Mouse (Mus musculus) MEL (cell line): ENCODE data around the gene Ssu2. TPM values are rescaled to one million over a fixed set of nuclear protein-coding genes. Genes with fewer than 3 reads are reported as not detected.

Experiments used
- DNase-seq: peaks from one replicate; pipeline ENCODE4 v3.0.0; 2011; ENCODE audit warnings: low read depth, low spot score
- H3K27ac ChIP-seq: 2 replicates; pipeline ENCODE4 v1.5.1; 2012; ENCODE audit warnings: low read depth, mild to moderate bottlenecking, control low read depth, low read length, moderate library complexity; ENCODE audit not compliant: control insufficient read depth
- H3K27me3 ChIP-seq, 2 experiments: fragments of 150-350 bp in 1 of 2; sonication (generic) in 1 of 2; 2 replicates each; pipeline ENCODE4 v1.6.1; 2012; ENCODE audit warnings: low read length in 2 of 2, mild to moderate bottlenecking in 2 of 2, improper control_type of control experiment in 1 of 2, moderate library complexity in 1 of 2; ENCODE audit not compliant: insufficient read depth in 2 of 2, control insufficient read depth in 1 of 2
- H3K36me3 ChIP-seq, 2 experiments: 2 replicates each; pipeline ENCODE4 v1.6.1; 2012 to 2014; ENCODE audit warnings: low read length in 2 of 2, improper control_type of control experiment in 1 of 2, inconsistent platforms in 1 of 2, mild to moderate bottlenecking in 1 of 2; ENCODE audit not compliant: insufficient read depth in 2 of 2, control insufficient read depth in 1 of 2
- H3K4me1 ChIP-seq, 2 experiments: fragments of 150-350 bp in 1 of 2; sonication (generic) in 1 of 2; 2 replicates each; pipeline ENCODE4 v1.6.1; 2012; ENCODE audit warnings: low read length in 2 of 2, improper control_type of control experiment in 1 of 2, mild to moderate bottlenecking in 1 of 2; ENCODE audit not compliant: insufficient read depth in 2 of 2, control insufficient read depth in 1 of 2
- H3K4me3 ChIP-seq, 2 experiments: fragments of 150-350 bp in 1 of 2; sonication (generic) in 1 of 2; 2 replicates each; pipeline ENCODE4 v1.5.1; 2012; ENCODE audit warnings: low read depth in 2 of 2, low read length in 2 of 2, mild to moderate bottlenecking in 2 of 2, moderate library complexity in 2 of 2, control low read depth in 1 of 2, improper control_type of control experiment in 1 of 2; ENCODE audit not compliant: control insufficient read depth in 1 of 2, insufficient read depth in 1 of 2
- H3K79me2 ChIP-seq: 2 replicates; pipeline ENCODE4 v1.6.1; 2012; ENCODE audit warnings: mild to moderate bottlenecking, low read length, moderate library complexity; ENCODE audit not compliant: control insufficient read depth, poor library complexity, insufficient read depth
- H3K9ac ChIP-seq: 2 replicates; pipeline ENCODE4 v1.6.1; 2012; ENCODE audit warnings: low read depth, mild to moderate bottlenecking, control low read depth, low read length, moderate library complexity; ENCODE audit not compliant: control insufficient read depth, poor library complexity, severe bottlenecking
- H3K9me3 ChIP-seq: fragments of 150-350 bp; sonication (generic); replicated peaks from 2 replicates; pipeline ENCODE4 v1.6.1; 2012; ENCODE audit warnings: mild to moderate bottlenecking, low read length, improper control_type of control experiment, moderate library complexity; ENCODE audit not compliant: insufficient read depth
- CTCF ChIP-seq, 3 experiments: IDR thresholded peaks in 2 of 3; conservative IDR thresholded peaks in 1 of 3; 2 replicates each; pipeline ENCODE4 v1.5.1; 2011 to 2012; ENCODE audit warnings: low read length in 3 of 3, low read depth in 2 of 3, mild to moderate bottlenecking in 2 of 3, improper control_type of control experiment in 1 of 3, inconsistent platforms in 1 of 3, mixed read lengths in 1 of 3, moderate library complexity in 1 of 3; ENCODE audit not compliant: control insufficient read depth in 1 of 3, insufficient read depth in 1 of 3, poor library complexity in 1 of 3, severe bottlenecking in 1 of 3
- ELF1 ChIP-seq: IDR thresholded peaks from 2 replicates; pipeline ENCODE4 v1.6.1; 2014; ENCODE audit warnings: low read depth, mild to moderate bottlenecking, inconsistent platforms, low read length, improper control_type of control experiment, moderate library complexity
- EP300 ChIP-seq, 2 experiments: IDR thresholded peaks; 2 replicates each; pipeline ENCODE4 v1.6.1; 2011; ENCODE audit warnings: improper control_type of control experiment in 2 of 2, low read length in 2 of 2, low read depth in 1 of 2, mild to moderate bottlenecking in 1 of 2
- ETS1 ChIP-seq: IDR thresholded peaks from 2 replicates; pipeline ENCODE4 v1.6.1; 2012; ENCODE audit warnings: low read depth, mild to moderate bottlenecking, inconsistent platforms, low read length, improper control_type of control experiment, moderate library complexity
- GATA1 ChIP-seq: IDR thresholded peaks from 2 replicates; pipeline ENCODE4 v1.6.1; 2011; ENCODE audit warnings: low read depth, low read length, improper control_type of control experiment
- JUND ChIP-seq: IDR thresholded peaks from 2 replicates; pipeline ENCODE4 v1.6.1; 2011; ENCODE audit warnings: low read depth, mild to moderate bottlenecking, improper control_type of control experiment, low read length
- MAFK ChIP-seq: IDR thresholded peaks from 2 replicates; pipeline ENCODE4 v1.6.1; 2011; ENCODE audit warnings: low read depth, mild to moderate bottlenecking, low read length, improper control_type of control experiment, borderline replicate concordance
- MAZ ChIP-seq: IDR thresholded peaks from 2 replicates; pipeline ENCODE4 v1.6.1; 2012; ENCODE audit warnings: low read depth, mild to moderate bottlenecking, inconsistent platforms, low read length, improper control_type of control experiment
- MYB ChIP-seq: IDR thresholded peaks from 2 replicates; pipeline ENCODE4 v1.6.1; 2011; ENCODE audit warnings: mild to moderate bottlenecking, low read depth, low read length, improper control_type of control experiment
- NELFE ChIP-seq: IDR thresholded peaks from 2 replicates; pipeline ENCODE4 v1.6.1; 2011; ENCODE audit warnings: low read depth, low read length, improper control_type of control experiment
- POLR2AphosphoS2 ChIP-seq: IDR thresholded peaks from 2 replicates; pipeline ENCODE4 v1.6.1; 2011; ENCODE audit warnings: low read length, improper control_type of control experiment
- POLR2AphosphoS5 ChIP-seq: IDR thresholded peaks from 2 replicates; pipeline ENCODE4 v1.6.1; 2012; ENCODE audit warnings: low read depth, borderline replicate concordance, mild to moderate bottlenecking, inconsistent platforms, low read length, moderate library complexity, mixed read lengths
- RAD21 ChIP-seq: IDR thresholded peaks from 2 replicates; pipeline ENCODE4 v1.6.1; 2011; ENCODE audit warnings: mild to moderate bottlenecking, low read depth, low read length, improper control_type of control experiment
- RCOR1 ChIP-seq: IDR thresholded peaks from 2 replicates; pipeline ENCODE4 v1.6.1; 2012; ENCODE audit warnings: low read depth, mild to moderate bottlenecking, inconsistent platforms, low read length, improper control_type of control experiment
- SIN3A ChIP-seq: IDR thresholded peaks from 2 replicates; pipeline ENCODE4 v1.6.1; 2012; ENCODE audit warnings: low read length, improper control_type of control experiment, inconsistent platforms
- SMC3 ChIP-seq: IDR thresholded peaks from 2 replicates; pipeline ENCODE4 v1.6.1; 2011; ENCODE audit warnings: low read depth, low read length, improper control_type of control experiment
- TBP ChIP-seq: IDR thresholded peaks from 2 replicates; pipeline ENCODE4 v1.8.0; 2011; ENCODE audit warnings: low read depth, low read length, improper control_type of control experiment
- UBTF ChIP-seq: IDR thresholded peaks from 2 replicates; pipeline ENCODE4 v1.6.1; 2012; ENCODE audit warnings: low read depth, mild to moderate bottlenecking, inconsistent platforms, low read length, improper control_type of control experiment, moderate library complexity, borderline replicate concordance; ENCODE audit not compliant: insufficient read depth
- ZC3H11A ChIP-seq: IDR thresholded peaks from 2 replicates; pipeline ENCODE4 v1.6.1; 2012; ENCODE audit warnings: low read depth, mild to moderate bottlenecking, inconsistent platforms, low read length, improper control_type of control experiment
- ZNF384 ChIP-seq: IDR thresholded peaks from 2 replicates; pipeline ENCODE4 v1.6.1; 2012; ENCODE audit warnings: low read depth, mild to moderate bottlenecking, inconsistent platforms, low read length, improper control_type of control experiment
- polyA plus RNA-seq, 2 experiments: library from polyadenylated mRNA; stranded (reverse) in 1 of 2; unstranded in 1 of 2; fragments of >175 nt in 1 of 2; fragments of >200 nt in 1 of 2; gene quantifications; 2 replicates each; pipeline versions ENCODE4 v1.2.1 to v1.2.4; 2012; ENCODE audit warnings: low replicate concordance in 2 of 2, low read depth in 1 of 2; ENCODE audit not compliant: insufficient read length in 2 of 2, insufficient read depth in 1 of 2, missing spikeins in 1 of 2
- total RNA-seq: library from RNA; depleted of rRNA; stranded (reverse); fragments of 300-350 nt; gene quantifications from 2 replicates; pipeline ENCODE4 v1.2.3, GENCODE M21; 2012

Gene Ssu2
- total and polyA plus RNA-seq, 3 experiments = not detected

- Histone ChIP-seq H3K27ac (no peak overlapping the region), H3K36me3 (no peaks in the 10 kb centered on the region), H3K9ac (no peak overlapping the region), H3K9me3 (no peaks in the 10 kb centered on the region), H3K4me1 (no peaks in the 10 kb centered on the region), H3K27me3 (no peaks in the 10 kb centered on the region), H3K79me2 (no peaks in the 10 kb centered on the region), H3K4me3 (no peak overlapping the region)
- TF ChIP-seq MAZ = no peak
- no peak for TF ChIP-seq SIN3A
- no peak for TF ChIP-seq ZC3H11A
- no peak for DNase-seq
Observed at GRCm38 (mm10) chr6:112339016-112339415, 48.8 kb downstream of the Ssu2 start.

DNA sequence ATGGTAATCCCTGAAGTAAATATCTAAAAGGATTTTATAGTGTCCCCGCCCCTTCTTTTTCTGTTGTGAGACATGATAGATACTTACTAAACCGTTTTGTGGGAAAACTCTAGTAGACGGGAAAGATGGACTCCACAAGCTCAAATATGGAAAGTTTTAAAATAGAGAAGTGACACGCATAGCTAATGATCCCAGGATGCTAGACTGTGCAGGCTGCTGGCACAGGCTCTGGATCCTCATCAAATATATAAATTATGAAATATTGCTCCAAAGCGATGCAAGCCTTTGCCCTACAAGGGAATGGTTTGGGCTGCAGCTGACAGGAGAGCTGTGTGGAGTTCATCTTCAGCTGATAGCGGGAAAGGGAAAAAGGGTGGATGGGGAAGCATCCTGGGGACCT is 50.2 kb downstream of the Ssu2 start:
- Histone ChIP-seq H3K27ac (no peak overlapping the region), H3K36me3 (no peaks in the 10 kb centered on the region), H3K27me3 (no peaks in the 10 kb centered on the region), H3K9ac (no peak overlapping the region), H3K4me1 (no peaks in the 10 kb centered on the region), H3K9me3 (no peaks in the 10 kb centered on the region), H3K79me2 (no peaks in the 10 kb centered on the region), H3K4me3 (no peak overlapping the region)
- no peak for TF ChIP-seq UBTF
- no peak for TF ChIP-seq RAD21
- no peak for TF ChIP-seq ETS1
- TF ChIP-seq EP300 (IDR thresholded peaks at IDR 0.05; ENCODE audit: low read depth in 1 of 2, low read length in 2 of 2) = no peak
- TF ChIP-seq MYB = no peak
- no peak for TF ChIP-seq GATA1
- TF ChIP-seq RCOR1 = no peak
- no peak for TF ChIP-seq MAFK
- TF ChIP-seq ZC3H11A = no peak
- TF ChIP-seq TBP = no peak
- no peak for TF ChIP-seq CTCF (IDR thresholded peaks at IDR 0.05 in 2 of 3, conservative IDR thresholded peaks at IDR 0.05 in 1 of 3; ENCODE audit: control insufficient read depth in 1 of 3, insufficient read depth in 1 of 3, low read depth in 2 of 3, low read length in 3 of 3, poor library complexity in 1 of 3, severe bottlenecking in 1 of 3)
- no peak for TF ChIP-seq POLR2AphosphoS2
- TF ChIP-seq SMC3 = no peak
- TF ChIP-seq ELF1 = no peak
- TF ChIP-seq SIN3A = no peak
- no peak for TF ChIP-seq NELFE
- TF ChIP-seq ZNF384 = no peak
- no peak for TF ChIP-seq JUND
- no peak for TF ChIP-seq POLR2AphosphoS5
- DNase-seq = no peak
